In genomic region chr10:69678230-69678629, GRCm38 (mm10) we compare ENCODE assay signal across 12 mouse cellular contexts.
DNase-seq lines count a peak whose midpoint lies in the region; ATAC-seq lines count a peak whose summit lies in the region.
"Had no signal": no experiment of that assay in that cellular context is flagged by ENCODE, and none has a peak within 500 bp of the region (broad histone marks: within the 10 kb centered on the region; RNA-seq: fewer than 3 reads in every experiment).

No protein-coding gene starts in this region.

- no peaks in the 10 kb centered on the region for H3K9me3 ChIP-seq in forebrain, embryonic 16.5 days (ENCODE audit: control insufficient read depth, low read length)
- H3K9me3 ChIP-seq in midbrain, embryonic 15.5 days, result no peaks in the 10 kb centered on the region
- H3K9me3 ChIP-seq: embryonic facial prominence, embryonic 12.5 days had no signal

- 0 out of 2 replicates have a peak, but pooled peaks have one; percentile 49 for ATAC-seq in forebrain, embryonic 16.5 days
- ATAC-seq in midbrain, embryonic 15.5 days (replicated peaks), result peak; percentile 54; the same call in 1 of the 2 replicates

- no peaks in the 10 kb centered on the region for H3K36me3 ChIP-seq in forebrain, embryonic 16.5 days (ENCODE audit: control insufficient read depth, insufficient read depth)
- H3K36me3 ChIP-seq in midbrain, embryonic 15.5 days (replicated peaks), result no peaks in the 10 kb centered on the region
- H3K36me3 ChIP-seq: embryonic facial prominence, embryonic 12.5 days; limb, embryonic 13.5 days had no signal

- DNase-seq in cerebellum, postnatal 10 days, result peak; percentile 79 to 84
- DNase-seq in cerebellum, adult 9-10 months, result no peak
- peak; percentile 35 for DNase-seq in layer of hippocampus, adult 11-12 months (ENCODE audit: low spot score)
- DNase-seq in layer of hippocampus, postnatal 14 days (ENCODE audit: low spot score in 2 of 2), result no peak
- DNase-seq in ovary, postnatal 10 days (ENCODE audit: low spot score), result no peak
- DNase-seq in gastrocnemius, postnatal 36 days, result no peak
- DNase-seq: cerebellum, adult 8-10 months; thymus, adult 18-20 months had no signal

- H3K9ac ChIP-seq in forebrain, embryonic 16.5 days (replicated peaks; ENCODE audit: low read depth, low read length), result no peak overlapping the region
- no peak overlapping the region for H3K9ac ChIP-seq in midbrain, embryonic 15.5 days
- H3K9ac ChIP-seq: embryonic facial prominence, embryonic 12.5 days; limb, embryonic 13.5 days had no signal

- H3K4me1 ChIP-seq in forebrain, embryonic 16.5 days (replicated peaks; ENCODE audit: control insufficient read depth, insufficient read depth, low read length), result 0 out of 2 replicates have a peak, but pooled peaks cover 3% of the 10 kb centered on the region
- peaks cover 4% of the 10 kb centered on the region for H3K4me1 ChIP-seq in midbrain, embryonic 15.5 days
- H3K4me1 ChIP-seq: embryonic facial prominence, embryonic 12.5 days; limb, embryonic 13.5 days had no signal

- H3K27me3 ChIP-seq in forebrain, embryonic 16.5 days (replicated peaks; ENCODE audit: control insufficient read depth, insufficient read depth, low read length), result no peaks in the 10 kb centered on the region
- no peaks in the 10 kb centered on the region for H3K27me3 ChIP-seq in midbrain, embryonic 15.5 days (replicated peaks)
- H3K27me3 ChIP-seq: embryonic facial prominence, embryonic 12.5 days; limb, embryonic 13.5 days had no signal

- WGBS in forebrain, embryonic 16.5 days, result 49% methylated on average over 15 of the region's 15 CpGs
- 35% methylated on average over 15 of the region's 15 CpGs for whole genome bisulfite sequencing in midbrain, embryonic 15.5 days

- H3K4me2 ChIP-seq in forebrain, embryonic 16.5 days (ENCODE audit: low read length), result no peak overlapping the region
- no peak overlapping the region for H3K4me2 ChIP-seq in midbrain, embryonic 15.5 days
- H3K4me2 ChIP-seq: embryonic facial prominence, embryonic 12.5 days; limb, embryonic 13.5 days had no signal

- no peak overlapping the region for H3K27ac ChIP-seq in forebrain, embryonic 16.5 days (ENCODE audit: low read length)
- H3K27ac ChIP-seq in midbrain, embryonic 15.5 days, result 0 out of 2 replicates have a peak overlapping the region, but pooled peaks have one; percentile 38
- H3K27ac ChIP-seq: embryonic facial prominence, embryonic 12.5 days; limb, embryonic 13.5 days had no signal

- intact Hi-C loops in gastrocnemius, postnatal 36 days (cut with DNase I), result loop anchor here (5.0 kb wide), 1 partner anchor 314 kb away; no protein-coding TSS in a partner anchor

- H3K4me3 ChIP-seq in forebrain, embryonic 16.5 days (replicated peaks; ENCODE audit: low read length), result no peak overlapping the region
- no peak overlapping the region for H3K4me3 ChIP-seq in midbrain, embryonic 15.5 days
- H3K4me3 ChIP-seq: embryonic facial prominence, embryonic 12.5 days; limb, embryonic 13.5 days had no signal

Comparison
In these comparisons a context has a peak if more than half of its experiments do, and no peak if none do; other contexts are left out.
1. DNase-seq: peak in cerebellum, postnatal 10 days (2 of 2) and layer of hippocampus, adult 11-12 months (single experiment); none in cerebellum, adult 9-10 months (single experiment), layer of hippocampus, postnatal 14 days (0 of 2), ovary, postnatal 10 days (single experiment) and gastrocnemius, postnatal 36 days (0 of 2).